Mouse (Mus musculus) hindbrain, embryonic 13.5 days (tissue): Measurements from ENCODE around the gene Mfng. TPM values are rescaled to one million over a fixed set of nuclear protein-coding genes. Genes with fewer than 3 reads are reported as not detected.

Experiments
- ATAC-seq: fragments of 200-750 bp; cut with Nextera tagmentation; 2 replicates; pipeline ENCODE4 v1.8.0; 2017; ENCODE audit warnings: moderate TSS enrichment; ENCODE audit not compliant: low FRiP score
- H3K27ac ChIP-seq: fragments of 300-500 bp; sonication (generic); 2 replicates; pipeline ENCODE4 v1.5.1; 2015; ENCODE audit warnings: inconsistent platforms, mild to moderate bottlenecking, moderate library complexity
- H3K27me3 ChIP-seq: fragments of 300-500 bp; sonication (generic); 2 replicates; pipeline ENCODE4 v1.6.1; 2015; ENCODE audit warnings: mild to moderate bottlenecking, inconsistent platforms
- H3K36me3 ChIP-seq: fragments of 300-500 bp; sonication (generic); 2 replicates; pipeline ENCODE4 v1.6.1; 2015; ENCODE audit warnings: mild to moderate bottlenecking, inconsistent platforms
- H3K4me1 ChIP-seq: fragments of 300-500 bp; sonication (generic); replicated peaks from 2 replicates; pipeline ENCODE4 v1.6.1; 2015; ENCODE audit warnings: inconsistent platforms
- H3K4me2 ChIP-seq: fragments of 300-500 bp; sonication (generic); 2 replicates; pipeline ENCODE4 v1.6.1; 2015; ENCODE audit warnings: inconsistent platforms, mild to moderate bottlenecking, moderate library complexity
- H3K4me3 ChIP-seq: fragments of 300-500 bp; sonication (generic); 2 replicates; pipeline ENCODE4 v1.5.1; 2015; ENCODE audit warnings: mild to moderate bottlenecking, inconsistent platforms
- H3K9ac ChIP-seq: fragments of 300-500 bp; sonication (generic); 2 replicates; pipeline ENCODE4 v1.6.1; 2015; ENCODE audit warnings: mild to moderate bottlenecking, inconsistent platforms
- H3K9me3 ChIP-seq: fragments of 300-500 bp; sonication (generic); 2 replicates; pipeline ENCODE4 v1.6.1; 2016; ENCODE audit warnings: inconsistent platforms
- WGBS: fragments of 180-500 bp; shearing (Covaris S2); methylation state at CpG from one replicate; pipeline ENCODE4 v1.1.7; 2015; 5-methylcytosine and 5-hydroxymethylcytosine counted together
- polyA plus RNA-seq: library from polyadenylated mRNA; unstranded; fragments of >200 nt; fragmentation: Nextera tagmentation; extraction: Ambion mirVana; gene quantifications from 2 replicates; pipeline ENCODE4 v1.2.1, GENCODE M21; 2015

Mfng gene
- 36.7 and 40.1 TPM in 2 replicates for polyA plus RNA-seq

DNA sequence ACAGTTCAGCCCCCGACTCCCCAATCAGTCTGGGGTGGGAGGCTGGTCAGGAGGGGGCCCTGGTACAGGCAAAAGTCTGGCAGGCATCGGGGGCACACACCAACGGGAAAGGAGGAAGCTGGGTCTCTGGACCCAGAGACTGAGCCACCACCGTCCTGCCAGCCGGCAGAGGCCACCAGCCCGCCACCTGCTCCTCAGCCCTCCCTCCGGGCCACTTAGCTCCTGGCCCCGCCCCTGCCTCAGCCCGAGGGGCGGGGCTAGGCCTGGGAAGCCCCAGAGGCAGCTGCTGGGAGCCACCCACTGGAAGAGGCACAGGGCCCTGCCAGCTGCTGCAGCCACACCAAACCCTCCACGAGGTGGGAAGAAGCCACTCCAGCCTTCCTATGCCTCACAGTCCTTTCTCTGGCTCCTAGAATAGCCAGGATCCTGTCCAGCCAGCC, at the start of gene Mfng:
Gene Mfng (minus strand): TSS at position 186 of the 440 bp plus-strand sequence.
- Histone ChIP-seq H3K36me3 (no peaks in the 10 kb centered on the region), H3K4me3 (peak within 1 kb of the TSS; percentile 34), H3K27me3 (no peaks in the 10 kb centered on the region), H3K9me3 (no peaks in the 10 kb centered on the region), H3K4me1 (peaks cover 52% of the 10 kb centered on the region), H3K27ac (peak within 1 kb of the TSS; percentile 84), H3K9ac (peak within 1 kb of the TSS; percentile 62), H3K4me2 (peak within 1 kb of the TSS; percentile 48)
- peak; percentile 46 for ATAC-seq
- WGBS = under 1% methylated on average over 11 of the region's 11 CpGs

DNA sequence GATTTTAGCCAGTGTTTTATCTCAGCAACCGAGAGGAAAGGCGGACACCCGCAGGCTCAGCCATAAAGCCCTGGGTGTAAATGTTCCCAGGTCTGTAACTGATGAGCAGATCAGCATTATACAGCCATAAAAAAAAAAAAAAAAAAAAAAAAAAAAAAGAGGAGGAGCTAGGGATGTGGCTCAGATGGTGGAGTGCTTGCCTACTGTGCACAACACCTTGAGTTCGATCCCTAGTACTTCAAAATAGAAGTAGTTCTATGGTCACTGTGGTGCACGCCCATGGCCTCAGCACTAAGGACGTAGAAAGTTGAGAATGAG, 42.8 kb upstream of the Mfng start:
- H3K4me2 ChIP-seq = no peak overlapping the region
- ATAC-seq = no peak
- no peaks in the 10 kb centered on the region for H3K27me3 ChIP-seq
- H3K4me3 ChIP-seq = no peak overlapping the region
- 76% methylated on average over 6 of the region's 6 CpGs for WGBS
- no peak overlapping the region for H3K9ac ChIP-seq
- no peaks in the 10 kb centered on the region; the same call in 1 of the 2 replicates for H3K4me1 ChIP-seq
- H3K27ac ChIP-seq = no peak overlapping the region
- H3K36me3 ChIP-seq = no peaks in the 10 kb centered on the region
- no peaks in the 10 kb centered on the region for H3K9me3 ChIP-seq

DNA sequence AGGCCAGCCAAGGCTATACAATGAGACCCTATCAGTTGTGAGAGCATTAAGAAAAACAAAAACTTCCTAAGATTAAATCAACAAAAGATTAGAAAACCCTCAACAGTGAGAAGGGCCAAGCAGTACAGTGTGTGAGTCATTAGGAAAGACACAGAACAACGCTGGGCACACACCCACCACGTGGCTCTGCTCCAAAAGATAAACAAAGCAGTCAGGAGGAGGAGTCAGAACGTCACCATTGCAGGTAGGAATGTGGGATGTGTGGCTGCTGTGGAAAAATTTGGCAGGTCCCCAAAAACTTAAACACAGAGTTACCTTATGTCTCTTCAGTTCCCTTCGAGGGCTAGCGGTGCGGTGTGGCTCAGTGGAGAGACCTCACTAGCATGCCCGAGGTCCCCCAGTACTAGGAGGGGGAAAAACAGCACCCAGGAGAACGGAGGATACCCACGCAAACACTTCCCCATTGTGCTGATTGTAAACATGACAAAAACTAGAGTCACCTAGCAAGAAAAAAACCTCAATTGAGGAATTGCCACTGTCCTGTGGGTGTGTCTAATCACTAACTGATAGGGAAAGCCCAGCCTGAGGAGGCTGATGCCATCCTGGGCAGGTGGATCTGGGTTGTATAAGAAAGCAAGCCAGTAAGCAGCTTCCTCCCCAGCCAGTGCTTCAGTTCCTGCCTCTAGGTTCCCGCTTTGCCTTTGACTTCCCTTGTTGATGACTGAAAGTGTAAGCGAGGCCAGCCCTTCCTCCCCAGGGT, 42.2 kb upstream of the Mfng start:
- no peaks in the 10 kb centered on the region; the same call in 1 of the 2 replicates for H3K4me1 ChIP-seq
- no peaks in the 10 kb centered on the region for H3K27me3 ChIP-seq
- H3K36me3 ChIP-seq = no peaks in the 10 kb centered on the region
- ATAC-seq = no peak
- no peak overlapping the region for H3K9ac ChIP-seq
- no peak overlapping the region for H3K27ac ChIP-seq
- H3K9me3 ChIP-seq = no peaks in the 10 kb centered on the region
- H3K4me3 ChIP-seq = no peak overlapping the region
- WGBS = 63% methylated on average over 11 of the region's 11 CpGs
- H3K4me2 ChIP-seq = no peak overlapping the region

DNA sequence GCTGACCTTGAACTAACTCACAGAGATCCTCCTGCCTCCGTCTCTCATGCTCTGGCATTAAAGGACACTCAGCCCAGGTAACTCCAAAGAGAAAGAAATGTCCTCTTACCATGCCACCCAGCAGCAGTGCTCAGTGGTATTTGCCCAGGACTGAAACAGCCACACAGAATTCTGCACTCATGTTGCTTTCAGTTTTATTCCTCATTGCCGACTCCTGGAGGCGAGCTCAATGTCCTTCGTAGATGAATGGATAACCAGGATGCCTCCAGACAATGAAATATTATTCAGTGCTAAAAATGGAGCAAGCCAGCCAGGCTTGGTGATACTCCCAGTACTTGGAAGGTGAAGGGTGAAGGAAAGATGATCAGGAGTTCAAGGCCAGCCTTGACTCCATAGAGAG, 40.3 kb upstream of the Mfng start:
- H3K36me3 ChIP-seq = no peaks in the 10 kb centered on the region
- H3K27ac ChIP-seq = no peak overlapping the region
- H3K4me3 ChIP-seq = no peak overlapping the region
- H3K27me3 ChIP-seq = no peaks in the 10 kb centered on the region
- ATAC-seq = no peak
- no peaks in the 10 kb centered on the region; the same call in 1 of the 2 replicates for H3K4me1 ChIP-seq
- H3K9ac ChIP-seq = no peak overlapping the region
- H3K9me3 ChIP-seq = no peaks in the 10 kb centered on the region
- H3K4me2 ChIP-seq = no peak overlapping the region
- WGBS = 94% methylated on average over 4 of the region's 4 CpGs

DNA sequence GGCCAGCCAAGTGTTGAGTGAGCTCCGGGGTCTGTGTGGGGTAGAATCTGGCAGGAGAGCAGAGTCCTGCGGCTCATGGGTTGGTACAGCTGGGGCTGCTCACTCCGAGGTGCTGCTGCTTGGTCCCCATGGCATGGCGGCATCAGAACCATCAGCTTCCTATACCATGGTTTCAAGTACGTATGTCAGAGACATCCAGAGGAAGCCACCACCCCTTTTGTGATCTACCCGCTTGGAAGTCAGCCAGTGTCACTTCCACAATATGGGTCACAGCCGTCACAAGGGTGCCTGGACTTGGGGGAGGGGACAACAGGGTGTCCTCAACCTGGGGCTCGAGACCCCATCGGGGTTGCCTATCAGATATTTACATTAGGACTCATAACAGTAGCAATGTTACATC, 36.9 kb upstream of the Mfng start:
- H3K27me3 ChIP-seq = peaks cover 19% of the 10 kb centered on the region
- no peaks in the 10 kb centered on the region for H3K4me1 ChIP-seq
- H3K27ac ChIP-seq = no peak overlapping the region
- H3K36me3 ChIP-seq = no peaks in the 10 kb centered on the region
- no peak overlapping the region for H3K4me2 ChIP-seq
- H3K9me3 ChIP-seq = no peaks in the 10 kb centered on the region
- no peak overlapping the region for H3K9ac ChIP-seq
- H3K4me3 ChIP-seq = no peak overlapping the region
- ATAC-seq = no peak
- WGBS = 79% methylated on average over 9 of the region's 9 CpGs

DNA sequence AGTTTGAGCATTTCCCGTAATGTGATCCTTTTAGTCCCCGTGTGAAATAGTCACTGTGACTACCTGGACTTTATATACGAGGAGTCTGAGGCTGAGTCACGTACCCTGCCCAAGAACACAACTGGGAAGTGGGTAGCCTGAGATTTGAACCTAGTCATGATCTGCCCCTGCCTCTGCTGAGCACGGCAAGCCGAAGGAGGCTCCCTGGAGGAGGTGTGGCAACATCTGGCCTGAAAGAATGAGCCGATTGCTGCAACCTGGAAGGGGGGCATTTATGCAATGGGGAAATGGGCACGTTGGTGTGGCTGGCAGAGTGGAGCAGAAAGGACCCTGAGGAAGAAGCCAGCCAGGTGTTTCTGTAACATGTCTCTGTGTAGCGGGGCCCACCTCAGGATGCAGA, 36.5 kb upstream of the Mfng start:
- Histone ChIP-seq H3K9me3 (no peaks in the 10 kb centered on the region), H3K4me3 (no peak overlapping the region), H3K27me3 (peaks cover 23% of the 10 kb centered on the region), H3K4me2 (no peak overlapping the region), H3K9ac (no peak overlapping the region), H3K4me1 (no peaks in the 10 kb centered on the region), H3K36me3 (no peaks in the 10 kb centered on the region), H3K27ac (no peak overlapping the region)
- WGBS = 73% methylated on average over 9 of the region's 9 CpGs
- ATAC-seq = no peak

DNA sequence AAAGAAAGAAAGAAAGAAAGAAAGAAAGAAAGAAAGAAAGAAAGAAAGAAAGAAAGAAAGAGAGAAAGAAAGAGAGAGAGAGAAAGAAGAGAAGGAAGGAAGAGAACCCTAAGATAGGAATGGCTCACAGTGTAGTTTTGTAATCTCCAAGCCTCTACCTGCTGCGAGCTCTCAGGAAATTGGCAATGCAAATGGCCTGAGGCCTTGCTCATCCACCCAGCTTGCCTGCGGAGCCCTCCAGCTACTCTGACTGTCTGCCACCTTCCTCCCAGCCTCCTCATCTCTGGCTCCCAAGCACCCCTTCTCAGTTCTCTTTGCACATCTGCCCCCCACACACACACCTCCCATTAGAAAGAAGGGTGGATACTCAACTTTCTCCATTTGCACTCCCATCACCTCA, 35.7 kb upstream of the Mfng start:
- no peak overlapping the region for H3K4me3 ChIP-seq
- H3K4me1 ChIP-seq = peaks cover 5% of the 10 kb centered on the region
- H3K9ac ChIP-seq = no peak overlapping the region
- H3K27me3 ChIP-seq = peaks cover 29% of the 10 kb centered on the region
- H3K27ac ChIP-seq = no peak overlapping the region
- 86% methylated on average over 2 of the region's 2 CpGs for WGBS
- no peaks in the 10 kb centered on the region for H3K36me3 ChIP-seq
- H3K9me3 ChIP-seq = no peaks in the 10 kb centered on the region
- H3K4me2 ChIP-seq = no peak overlapping the region
- ATAC-seq = no peak

DNA sequence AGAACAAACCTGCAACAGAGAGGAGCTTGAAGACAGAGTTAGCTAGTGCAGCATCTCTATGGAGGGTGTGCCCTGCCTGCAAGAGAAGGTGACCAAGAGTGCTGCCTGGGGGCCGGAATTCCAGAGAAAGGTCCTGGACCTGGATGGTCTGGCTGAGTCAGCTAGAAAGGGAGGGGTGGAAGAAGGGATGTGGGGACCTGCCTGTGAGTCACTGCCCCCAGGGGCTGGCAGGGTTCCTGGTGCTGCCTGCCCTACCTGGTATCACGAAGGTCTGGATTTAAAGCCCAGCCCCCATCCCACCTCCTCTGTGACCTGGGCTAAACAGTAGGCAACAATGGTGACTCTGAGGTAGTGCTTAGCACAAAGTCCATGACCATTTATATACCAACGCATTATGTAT, 33.9 kb upstream of the Mfng start:
- no peak overlapping the region for H3K27ac ChIP-seq
- H3K4me3 ChIP-seq = no peak overlapping the region
- no peaks in the 10 kb centered on the region for H3K36me3 ChIP-seq
- H3K27me3 ChIP-seq = peaks cover 47% of the 10 kb centered on the region
- WGBS = 82% methylated on average over 3 of the region's 3 CpGs
- H3K4me2 ChIP-seq = no peak overlapping the region
- ATAC-seq = no peak
- H3K9ac ChIP-seq = no peak overlapping the region
- no peaks in the 10 kb centered on the region for H3K9me3 ChIP-seq
- peaks cover 22% of the 10 kb centered on the region for H3K4me1 ChIP-seq

DNA sequence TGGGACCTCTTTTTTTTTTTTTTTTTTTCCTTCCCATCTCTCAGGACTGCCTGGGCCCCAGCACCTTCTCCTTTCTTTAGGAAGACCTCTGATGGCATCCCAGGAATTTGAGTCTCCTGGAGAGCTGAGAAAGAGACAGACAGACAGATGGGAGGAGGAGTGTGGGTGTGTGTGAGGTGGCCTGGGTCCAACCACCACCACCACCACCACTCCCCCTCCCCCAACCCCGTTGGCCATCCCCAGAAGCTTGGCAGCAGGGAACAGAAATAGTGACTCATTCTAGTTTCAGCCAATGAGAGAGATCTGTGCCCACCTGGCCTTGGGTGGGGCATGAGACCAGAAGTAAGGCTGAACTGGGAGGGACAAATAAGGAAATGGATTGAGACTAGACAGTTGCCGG, 33.3 kb upstream of the Mfng start:
- ATAC-seq = no peak
- H3K27me3 ChIP-seq = peaks cover 52% of the 10 kb centered on the region
- no peaks in the 10 kb centered on the region for H3K36me3 ChIP-seq
- H3K27ac ChIP-seq = no peak overlapping the region
- peaks cover 28% of the 10 kb centered on the region for H3K4me1 ChIP-seq
- H3K4me2 ChIP-seq = no peak overlapping the region
- H3K9ac ChIP-seq = no peak overlapping the region
- no peaks in the 10 kb centered on the region for H3K9me3 ChIP-seq
- 46% methylated on average over 2 of the region's 2 CpGs for WGBS
- no peak overlapping the region for H3K4me3 ChIP-seq

DNA sequence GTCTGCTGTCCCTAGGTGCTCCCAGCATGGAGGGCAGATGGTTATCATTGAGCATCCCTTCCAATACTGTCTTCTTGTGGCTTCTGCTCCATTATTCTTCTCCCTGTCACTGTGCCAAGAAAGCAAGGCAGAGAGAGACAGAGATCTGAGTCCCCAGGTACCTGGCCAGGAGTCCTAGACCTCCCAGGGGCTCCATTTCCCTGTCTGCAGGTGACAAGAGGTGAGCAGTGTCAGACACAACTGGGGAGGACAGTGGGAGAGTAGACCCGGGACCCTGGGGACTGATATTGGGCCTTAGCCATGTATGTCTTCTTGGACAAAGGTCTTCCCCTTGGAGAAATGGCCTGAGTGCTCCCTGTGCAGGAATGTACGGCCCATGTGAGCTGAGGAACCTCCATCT, 32.1 kb upstream of the Mfng start:
- 89% methylated on average over 2 of the region's 2 CpGs for WGBS
- no peak overlapping the region for H3K9ac ChIP-seq
- no peak overlapping the region for H3K4me2 ChIP-seq
- H3K4me1 ChIP-seq = peaks cover 30% of the 10 kb centered on the region
- no peaks in the 10 kb centered on the region for H3K9me3 ChIP-seq
- no peaks in the 10 kb centered on the region for H3K36me3 ChIP-seq
- ATAC-seq = no peak
- peaks cover 65% of the 10 kb centered on the region for H3K27me3 ChIP-seq
- no peak overlapping the region for H3K4me3 ChIP-seq
- no peak overlapping the region for H3K27ac ChIP-seq

DNA sequence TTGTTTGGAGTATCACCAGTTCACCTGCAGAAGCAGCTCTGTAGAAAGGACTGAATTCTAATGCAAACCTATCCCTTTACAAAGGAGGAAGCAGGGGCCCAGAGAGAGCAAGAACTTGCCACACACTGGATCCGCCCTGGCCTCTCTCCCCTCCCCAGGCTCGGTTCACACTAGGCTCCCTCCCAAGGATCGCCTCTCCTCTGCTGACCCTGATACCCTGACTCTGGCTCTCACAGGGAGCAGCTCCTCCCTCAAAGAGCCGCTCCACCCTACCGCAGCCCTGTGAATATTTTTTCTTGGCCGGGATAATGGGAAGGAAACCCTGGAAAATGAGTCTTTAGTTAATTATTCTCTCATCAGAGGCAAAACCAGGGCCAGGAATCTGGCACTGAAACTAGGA, 31.1 kb upstream of the Mfng start:
- 3% methylated on average over 6 of the region's 6 CpGs for WGBS
- no peak overlapping the region for H3K9ac ChIP-seq
- ATAC-seq = no peak
- H3K27me3 ChIP-seq = peaks cover 69% of the 10 kb centered on the region
- H3K9me3 ChIP-seq = no peaks in the 10 kb centered on the region
- H3K4me2 ChIP-seq = no peak overlapping the region
- H3K4me1 ChIP-seq = peaks cover 30% of the 10 kb centered on the region
- no peak overlapping the region for H3K27ac ChIP-seq
- no peak overlapping the region for H3K4me3 ChIP-seq
- H3K36me3 ChIP-seq = no peaks in the 10 kb centered on the region

DNA sequence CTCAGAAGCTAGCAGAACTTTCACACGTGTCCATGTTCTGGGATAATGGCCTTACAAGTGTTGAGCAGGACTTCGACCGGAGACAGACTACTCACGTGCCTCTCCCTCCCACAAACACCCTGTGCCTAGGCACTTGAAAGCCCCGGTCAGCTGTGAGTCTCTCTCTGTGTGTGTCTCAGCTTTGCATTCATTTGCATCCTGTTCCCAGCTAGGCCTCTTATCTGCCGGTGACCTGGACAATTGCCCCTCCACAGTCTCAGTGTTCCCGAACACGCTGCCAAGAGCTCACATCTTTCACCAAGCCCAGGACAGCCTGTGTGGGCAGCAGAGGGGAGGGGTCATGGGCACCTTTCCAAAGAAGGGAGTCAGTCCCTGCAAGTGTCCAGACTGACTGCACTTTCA, 30.2 kb upstream of the Mfng start:
- no peak overlapping the region; the same call in 1 of the 2 replicates for H3K4me2 ChIP-seq
- H3K27me3 ChIP-seq = peaks cover 70% of the 10 kb centered on the region

DNA sequence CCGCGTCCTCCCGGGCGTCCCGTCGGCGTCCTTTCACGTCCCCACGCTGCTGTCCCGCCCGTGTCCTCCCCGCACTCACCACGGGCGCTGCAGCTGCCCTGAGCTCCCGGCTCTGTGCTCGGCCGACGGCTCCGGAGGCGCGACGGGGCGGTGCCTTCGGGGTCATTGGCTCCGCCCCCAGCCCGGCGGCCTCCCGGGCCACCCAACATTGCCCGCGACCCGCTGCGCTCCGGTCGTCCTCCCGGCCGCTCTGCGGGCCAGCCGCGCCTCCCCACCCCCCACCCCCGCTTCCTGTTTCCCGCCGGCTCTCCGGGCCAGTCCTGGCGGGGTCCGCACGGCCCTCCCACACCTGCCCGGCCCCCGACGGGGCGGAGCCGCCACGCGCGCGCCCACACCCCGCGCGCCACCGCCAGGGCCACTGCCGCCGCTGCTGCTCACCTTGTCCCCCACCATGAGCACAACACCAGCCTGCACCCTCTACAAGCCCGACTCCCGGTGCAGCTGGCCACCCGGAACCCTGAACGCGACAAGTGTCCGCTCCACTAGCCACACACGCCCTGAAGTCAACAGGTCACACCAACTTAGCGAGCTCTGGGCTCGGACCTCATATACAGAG, 29.6 kb upstream of the Mfng start, which contains the start of gene Card10:
Gene Card10 (minus strand): TSS at position 267 of the 616 bp plus-strand sequence.
- H3K27me3 ChIP-seq = peaks cover 76% of the 10 kb centered on the region

More for the DNA sequence above, 30.2 kb upstream of the Mfng start:
- H3K27ac ChIP-seq = no peak overlapping the region
- H3K4me1 ChIP-seq = peaks cover 34% of the 10 kb centered on the region
- H3K4me3 ChIP-seq = peak overlapping the region; percentile 53; the same call in 1 of the 2 replicates
- H3K9me3 ChIP-seq = no peaks in the 10 kb centered on the region
- 3% methylated on average over 8 of the region's 8 CpGs for WGBS
- ATAC-seq = no peak
- no peaks in the 10 kb centered on the region for H3K36me3 ChIP-seq
- H3K9ac ChIP-seq = no peak overlapping the region

More for the DNA sequence above, 29.6 kb upstream of the Mfng start, which contains the start of gene Card10:
- Histone ChIP-seq H3K9ac (peak within 1 kb of the TSS; percentile 74), H3K36me3 (no peaks in the 10 kb centered on the region), H3K4me3 (peak within 1 kb of the TSS; percentile 53), H3K4me1 (peaks cover 34% of the 10 kb centered on the region), H3K4me2 (peak within 1 kb of the TSS; percentile 81), H3K27ac (no peak within 1 kb of the TSS), H3K9me3 (no peaks in the 10 kb centered on the region)
- ATAC-seq = 0 out of 2 replicates have a peak, but pooled peaks have one; percentile 33
- 1% methylated on average over 68 of the region's 70 CpGs for WGBS
